Mouse (Mus musculus): Measurements from ENCODE around the gene Cntd1.

GRCm38 (mm10) chr11:101230991-101231871 lies 47.6 kb upstream of the Cntd1 start:
- TF ChIP-seq CHD2 (IDR thresholded peaks at IDR 0.05; ENCODE audit: low read length), result no peak
- no peak for TF ChIP-seq CTCF (conservative IDR thresholded peaks at IDR 0.05 in 1 of 2, IDR thresholded peaks at IDR 0.05 in 1 of 2; ENCODE audit: low read depth in 2 of 2, low read length in 2 of 2)
- TF ChIP-seq POLR2A (IDR thresholded peaks at IDR 0.05; ENCODE audit: low read depth, low read length), result no peak
- TF ChIP-seq EP300 (IDR thresholded peaks at IDR 0.05; ENCODE audit: low read length), result no peak
- no peak for TF ChIP-seq ZC3H11A (IDR thresholded peaks at IDR 0.05; ENCODE audit: low read depth, low read length)
- no peak for TF ChIP-seq USF2 (conservative IDR thresholded peaks at IDR 0.05; ENCODE audit: low read depth, low read length)
- TF ChIP-seq RCOR1 (conservative IDR thresholded peaks at IDR 0.05; ENCODE audit: low read depth, low read length), result no peak
- TF ChIP-seq PAX5 (IDR thresholded peaks at IDR 0.05; ENCODE audit: low read length), result no peak
- TF ChIP-seq USF1 (IDR thresholded peaks at IDR 0.05; ENCODE audit: low read depth, low read length), result no peak
- no peak for TF ChIP-seq MYC (IDR thresholded peaks at IDR 0.05; ENCODE audit: low read depth, low read length)
